Mouse (Mus musculus) bone marrow, adult 2 months (tissue): ENCODE results near the gene Zfp658. TPM values are rescaled to one million over a fixed set of nuclear protein-coding genes. Genes with fewer than 3 reads are reported as not detected.

Experiments
- H3K27ac ChIP-seq: fragments of 200-500 bp; 2 replicates; pipeline ENCODE4 v1.5.1; 2012; ENCODE audit warnings: low read depth, mild to moderate bottlenecking, control low read depth, inconsistent platforms, low read length; ENCODE audit not compliant: control insufficient read depth, poor library complexity, insufficient read depth
- H3K4me1 ChIP-seq: fragments of 200-500 bp; 2 replicates; pipeline ENCODE4 v1.6.1; 2011; ENCODE audit warnings: low read length; ENCODE audit not compliant: control insufficient read depth, insufficient read depth
- H3K4me3 ChIP-seq: fragments of 200-500 bp; replicated peaks from 2 replicates; pipeline ENCODE3; 2011; ENCODE audit warnings: mild to moderate bottlenecking, low read depth, low read length, control low read depth; ENCODE audit not compliant: control insufficient read depth
- CTCF ChIP-seq: fragments of 200-500 bp; IDR thresholded peaks from 2 replicates; pipeline ENCODE4 v1.5.1; 2011; ENCODE audit warnings: low read length, control low read depth; ENCODE audit not compliant: control insufficient read depth, insufficient read depth
- POLR2A ChIP-seq: fragments of 200-500 bp; IDR thresholded peaks from 2 replicates; pipeline ENCODE4 v1.6.1; 2011; ENCODE audit warnings: low read depth, mild to moderate bottlenecking, control low read depth, low read length, borderline replicate concordance; ENCODE audit not compliant: control insufficient read depth
- WGBS: fragments of 180-500 bp; shearing (Covaris S2); methylation state at CpG from one replicate; pipeline ENCODE4 v1.1.7; 2018; 5-methylcytosine and 5-hydroxymethylcytosine counted together
- polyA plus RNA-seq: library from polyadenylated mRNA; stranded (reverse); fragments of >200 nt; gene quantifications from 2 replicates; pipeline ENCODE4 v1.2.4, GENCODE M21; 2011; ENCODE audit warnings: low replicate concordance; ENCODE audit not compliant: missing spikeins, insufficient read depth, insufficient read length

Gene Zfp658
- polyA plus RNA-seq, 1 experiment: 2.9 TPM

- no peak for TF ChIP-seq POLR2A
- no peak for TF ChIP-seq CTCF
- Histone ChIP-seq H3K27ac (no peak overlapping the region), H3K4me1 (peaks cover 5% of the 10 kb centered on the region; the same call in 1 of the 2 replicates), H3K4me3 (no peak overlapping the region)
- WGBS: 73% methylated on average over 1 of the region's 1 CpGs
Measured at GRCm38 (mm10) chr7:43556901-43557300, 5.2 kb upstream of the Zfp658 start.

- peaks cover 5% of the 10 kb centered on the region for H3K4me1 ChIP-seq
- 2% methylated on average over 10 of the region's 10 CpGs for WGBS
- peak overlapping the region; percentile 78 for H3K4me3 ChIP-seq
- H3K27ac ChIP-seq: peak overlapping the region; percentile 78; the same call in 1 of the 2 replicates
- TF ChIP-seq CTCF: no peak
- no peak for TF ChIP-seq POLR2A
Measured at GRCm38 (mm10) chr7:43562651-43563070, 605 bp downstream of the Zfp658 start.

- 17% methylated on average over 6 of the region's 6 CpGs for WGBS
Measured at GRCm38 (mm10) chr7:43563300-43563699, 1.2 kb downstream of the Zfp658 start.

GRCm38 (mm10) chr7:43571216-43571615, 9.2 kb downstream of the Zfp658 start:
- Histone ChIP-seq H3K4me1 (no peaks in the 10 kb centered on the region), H3K4me3 (no peak overlapping the region), H3K27ac (no peak overlapping the region)
- 46% methylated on average over 2 of the region's 2 CpGs for WGBS
- TF ChIP-seq POLR2A: no peak
- TF ChIP-seq CTCF: no peak

More at GRCm38 (mm10) chr7:43563300-43563699, 1.2 kb downstream of the Zfp658 start:
- H3K4me3 ChIP-seq: peak overlapping the region; percentile 26
- no peak overlapping the region for H3K27ac ChIP-seq
- peaks cover 5% of the 10 kb centered on the region for H3K4me1 ChIP-seq
- TF ChIP-seq POLR2A: no peak
- no peak for TF ChIP-seq CTCF

- WGBS: under 1% methylated on average over 37 of the region's 37 CpGs
- peak within 1 kb of the TSS; percentile 90 for H3K4me3 ChIP-seq
- H3K4me1 ChIP-seq: peaks cover 3% of the 10 kb centered on the region
- H3K27ac ChIP-seq: peak within 1 kb of the TSS; percentile 39
- TF ChIP-seq CTCF: no peak
- TF ChIP-seq POLR2A: peak; percentile 36; the same call in 1 of the 2 replicates
Measured at GRCm38 (mm10) chr7:43579440-43580171, 17.6 kb downstream of the Zfp658 start, which contains the start of gene Zfp719. Zfp719 (plus strand) TSS chr7:43579610.

- no peak overlapping the region for H3K4me3 ChIP-seq
- H3K4me1 ChIP-seq: peaks cover 3% of the 10 kb centered on the region
- no peak overlapping the region for H3K27ac ChIP-seq
- 76% methylated on average over 5 of the region's 5 CpGs for WGBS
- TF ChIP-seq CTCF: no peak
- no peak for TF ChIP-seq POLR2A
Measured at GRCm38 (mm10) chr7:43580526-43580925, 18.5 kb downstream of the Zfp658 start.

- peak; percentile 34; the same call in 1 of the 2 replicates for TF ChIP-seq CTCF
- TF ChIP-seq POLR2A: no peak
- 80% methylated on average over 5 of the region's 5 CpGs for WGBS
- H3K27ac ChIP-seq: no peak overlapping the region
- peaks cover 3% of the 10 kb centered on the region for H3K4me1 ChIP-seq
- no peak overlapping the region for H3K4me3 ChIP-seq
Measured at GRCm38 (mm10) chr7:43584790-43585189, 22.7 kb downstream of the Zfp658 start.

GRCm38 (mm10) chr7:43601884-43602283, 39.8 kb downstream of the Zfp658 start:
- H3K4me3 ChIP-seq: no peak overlapping the region
- H3K27ac ChIP-seq: no peak overlapping the region
- H3K4me1 ChIP-seq: no peaks in the 10 kb centered on the region
- 60% methylated on average over 5 of the region's 5 CpGs for whole genome bisulfite sequencing
- no peak for TF ChIP-seq POLR2A
